Mouse (Mus musculus) left cerebral cortex, adult 9 months (tissue): ENCODE data around the gene Fancg.
A peak's percentile ranks its signal among the peaks of the same experiment; 100 is the strongest.

Experiments used
- DNase-seq, 2 experiments: peaks; one replicate each; pipeline ENCODE4 v3.0.0; 2022; ENCODE audit warnings: low spot score in 2 of 2

The Fancg gene

GRCm38 (mm10) chr4:43010161-43011038, at the start of gene Fancg:
TSS of gene Fancg (minus strand) at chr4:43010506.
- DNase-seq, result peak in 1 of 2 experiments; percentile 79

GRCm38 (mm10) chr4:43059697-43060096, 49.4 kb upstream of the Fancg start:
- DNase-seq, result no peak

- peak in 1 of 2 experiments; percentile 77 for DNase-seq
Observed at GRCm38 (mm10) chr4:43058753-43059654, 48.7 kb upstream of the Fancg start, which contains the start of gene Unc13b. TSS of gene Unc13b (plus strand) at chr4:43058953.

GRCm38 (mm10) chr4:43058392-43058752, 48.1 kb upstream of the Fancg start:
- no peak for DNase-seq

GRCm38 (mm10) chr4:43057654-43058053, 47.3 kb upstream of the Fancg start:
- no peak for DNase-seq

GRCm38 (mm10) chr4:43052627-43053026, 42.3 kb upstream of the Fancg start:
- DNase-seq, result no peak

GRCm38 (mm10) chr4:43047231-43047630, 36.9 kb upstream of the Fancg start:
- DNase-seq, result peak in 1 of 2 experiments; percentile 86

GRCm38 (mm10) chr4:43046607-43047006, 36.3 kb upstream of the Fancg start:
- no peak for DNase-seq

- DNase-seq, result peak; percentile 83 to 95
Observed at GRCm38 (mm10) chr4:43045659-43046302, 35.5 kb upstream of the Fancg start, which contains the start of gene Fam214b. TSS of gene Fam214b (minus strand) at chr4:43046220.

GRCm38 (mm10) chr4:43045285-43045658, 35.0 kb upstream of the Fancg start:
- no peak for DNase-seq

GRCm38 (mm10) chr4:43044673-43045072, 34.4 kb upstream of the Fancg start:
- DNase-seq, result no peak

- DNase-seq, result peak in 1 of 2 experiments; percentile 56
Observed at GRCm38 (mm10) chr4:43043644-43044357, 33.5 kb upstream of the Fancg start.

- DNase-seq, result no peak
Observed at GRCm38 (mm10) chr4:43040881-43041547, 30.7 kb upstream of the Fancg start.

- peak; percentile 94 to 97 for DNase-seq
Observed at GRCm38 (mm10) chr4:43040114-43040572, 29.8 kb upstream of the Fancg start.

- DNase-seq, result no peak
Observed at GRCm38 (mm10) chr4:43039609-43040008, 29.3 kb upstream of the Fancg start.

- peak in 1 of 2 experiments; percentile 64 for DNase-seq
Observed at GRCm38 (mm10) chr4:43038567-43039495, 28.5 kb upstream of the Fancg start.

- no peak for DNase-seq
Observed at GRCm38 (mm10) chr4:43037860-43038566, 27.7 kb upstream of the Fancg start.

- DNase-seq, result no peak
Observed at GRCm38 (mm10) chr4:43036356-43036755, 26.1 kb upstream of the Fancg start.

GRCm38 (mm10) chr4:43035851-43036250, 25.5 kb upstream of the Fancg start:
- DNase-seq, result no peak
